Mouse (Mus musculus) left cerebral cortex, postnatal 4 days (tissue): ENCODE measurements around the gene Cd28. TPM values are rescaled to one million over a fixed set of nuclear protein-coding genes. Genes with fewer than 3 reads are reported as not detected.

Experiments
- DNase-seq: peaks from one replicate; pipeline ENCODE4 v3.0.0-alpha.2; 2022
- intact Hi-C: fragments of 180-260 bp; cut with DNase I; formaldehyde crosslinking; loops from one replicate; pipeline ENCODE4 v1.15.1; 2025
- total RNA-seq, 2 experiments: library from RNA; stranded (reverse); gene quantifications; 2 replicates each; pipeline ENCODE4 v1.2.3; 2021

Gene Cd28
- total RNA-seq: under 1 TPM in 1 of 2 experiments, not detected in 1; 0.12 TPM

DNA sequence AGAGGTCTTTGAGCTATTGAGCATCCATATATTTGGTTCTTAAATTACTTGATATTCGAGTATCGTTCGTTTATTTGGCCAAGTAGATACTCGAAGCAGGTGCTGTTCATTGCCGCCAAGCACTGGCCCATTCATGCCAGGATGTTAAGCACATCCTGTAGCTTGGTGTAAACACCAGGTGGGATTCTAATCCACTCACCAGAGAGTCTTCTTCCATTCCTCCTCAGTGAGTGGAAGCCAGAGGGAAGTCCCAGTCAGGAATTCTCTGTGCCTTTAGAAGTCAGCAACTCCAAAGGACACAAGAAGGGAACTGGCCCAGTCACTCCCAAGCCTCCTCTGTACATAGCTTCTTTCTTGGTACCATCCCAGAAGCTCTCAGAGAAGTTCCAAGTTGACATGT is at the start of gene Cd28:
TSS of gene Cd28 (plus strand) at position 234 of the 400 bp plus-strand sequence.
- intact Hi-C loops: no loop called here
- DNase-seq: no peak

DNA sequence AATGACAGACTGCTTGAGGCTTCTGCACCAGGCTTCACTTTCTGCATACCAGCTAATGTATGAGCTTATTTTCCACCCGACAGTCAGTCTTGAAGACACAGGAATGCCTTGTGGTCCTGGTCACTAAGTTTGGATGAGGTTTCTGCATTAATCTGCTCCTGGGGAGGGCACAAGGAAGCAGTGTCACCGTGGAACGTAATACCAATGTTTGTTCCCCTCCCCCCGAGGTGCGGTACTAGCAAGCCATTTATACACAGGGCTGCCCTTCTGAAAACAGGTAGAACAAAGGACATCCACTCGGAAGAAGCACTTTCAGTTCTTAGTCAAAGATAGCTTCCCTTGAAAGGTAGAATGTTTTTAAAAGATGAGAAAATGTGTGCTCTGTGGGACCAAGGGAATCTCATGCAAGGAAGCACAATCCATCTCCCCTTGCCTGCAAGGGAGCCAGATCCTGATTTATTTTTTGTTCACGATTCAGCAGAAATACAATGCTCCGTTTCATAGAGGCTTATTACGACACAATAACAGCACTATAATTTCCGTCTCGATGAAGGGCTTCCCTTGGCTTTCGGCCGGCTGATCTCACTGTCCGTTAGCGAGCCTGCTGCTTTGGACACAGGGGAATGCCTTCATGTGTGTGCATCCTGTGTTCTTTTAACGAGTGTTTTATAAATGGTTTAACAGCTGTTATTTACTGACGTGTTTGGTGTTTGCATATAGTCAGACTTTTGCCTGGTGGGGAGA is 48.6 kb upstream of the Cd28 start:
- DNase-seq: peak; percentile 44
- intact Hi-C loops: no loop called here

DNA sequence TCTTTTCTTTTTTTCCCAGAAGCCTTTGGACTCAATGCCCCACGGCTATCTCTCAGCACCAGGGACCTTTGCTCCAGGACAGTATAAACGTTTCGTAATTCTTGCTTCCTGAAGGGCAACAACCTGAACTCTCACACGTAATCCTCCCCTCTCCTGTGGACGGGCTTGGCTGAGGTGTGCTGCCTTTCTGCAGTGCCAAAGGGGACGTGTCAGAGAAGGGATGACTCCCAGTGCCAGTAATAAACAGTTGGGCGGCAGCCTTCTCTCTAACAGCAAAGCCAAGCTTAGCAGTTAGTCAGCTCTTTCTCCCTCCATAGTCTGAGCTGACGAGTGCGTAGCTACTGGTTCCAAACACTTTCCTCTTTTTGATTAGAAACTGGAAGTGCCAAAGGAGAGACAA is 47.6 kb upstream of the Cd28 start:
- intact Hi-C loops: no loop called here
- DNase-seq: no peak

DNA sequence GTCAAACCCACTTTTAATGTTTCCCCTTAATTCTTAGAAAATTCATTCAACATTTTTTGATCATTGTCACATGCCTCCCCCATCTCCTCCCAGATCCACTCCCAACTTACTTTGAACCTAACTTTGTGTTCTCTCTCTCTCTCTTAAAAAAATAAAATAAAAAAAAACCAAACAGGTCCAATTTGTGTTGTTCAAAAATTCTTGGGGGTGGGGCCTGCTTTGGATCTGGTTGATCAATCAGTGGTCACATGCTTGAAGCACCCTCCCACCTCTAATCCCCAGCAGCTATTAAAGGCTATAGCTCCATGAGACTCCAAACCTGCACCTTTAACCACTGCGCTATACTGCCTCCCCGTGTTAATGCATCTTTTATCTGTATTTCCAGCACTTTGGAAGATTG is 46.9 kb upstream of the Cd28 start:
- DNase-seq: no peak
- intact Hi-C loops: no loop called here

DNA sequence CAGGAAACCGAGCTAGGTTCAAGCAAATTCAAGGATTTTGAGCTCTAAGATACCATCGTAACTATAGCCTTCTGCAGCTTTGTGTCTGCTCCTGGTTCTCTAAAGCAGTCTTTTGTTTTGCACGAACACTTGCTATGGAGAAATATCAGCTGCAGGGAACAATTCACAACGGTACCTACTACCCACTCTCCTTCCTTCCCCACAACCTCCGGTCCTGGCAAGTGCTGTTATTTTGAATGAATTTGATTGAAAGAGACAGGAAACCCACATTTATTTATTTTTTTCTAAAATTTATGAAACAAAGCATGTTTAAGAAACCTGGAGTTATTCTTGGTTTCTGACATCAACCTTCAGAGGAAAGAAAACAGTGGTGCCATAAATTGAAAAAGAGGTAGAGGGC is 46.4 kb upstream of the Cd28 start:
- intact Hi-C loops: no loop called here
- no peak for DNase-seq

DNA sequence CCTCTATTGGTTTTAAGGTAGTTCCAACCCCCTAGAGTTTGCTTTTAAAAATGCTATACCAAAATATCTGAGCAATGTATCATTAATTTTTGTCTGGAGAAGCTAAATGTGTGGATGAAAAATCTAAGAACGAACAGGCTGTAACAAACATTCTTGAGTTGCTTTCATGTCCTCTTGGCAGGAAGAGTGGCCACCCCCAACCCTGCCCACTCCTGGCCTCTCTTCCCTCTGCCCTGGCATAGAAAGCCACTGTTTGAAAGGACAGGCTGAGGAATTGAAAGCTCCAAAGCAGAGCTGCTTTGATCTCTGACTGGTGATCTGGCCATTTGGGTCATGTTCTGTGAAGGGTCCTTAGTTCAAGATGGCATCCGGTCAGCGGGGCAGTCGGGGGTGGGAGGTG is 32.8 kb upstream of the Cd28 start:
- no peak for DNase-seq
- intact Hi-C loops: no loop called here

DNA sequence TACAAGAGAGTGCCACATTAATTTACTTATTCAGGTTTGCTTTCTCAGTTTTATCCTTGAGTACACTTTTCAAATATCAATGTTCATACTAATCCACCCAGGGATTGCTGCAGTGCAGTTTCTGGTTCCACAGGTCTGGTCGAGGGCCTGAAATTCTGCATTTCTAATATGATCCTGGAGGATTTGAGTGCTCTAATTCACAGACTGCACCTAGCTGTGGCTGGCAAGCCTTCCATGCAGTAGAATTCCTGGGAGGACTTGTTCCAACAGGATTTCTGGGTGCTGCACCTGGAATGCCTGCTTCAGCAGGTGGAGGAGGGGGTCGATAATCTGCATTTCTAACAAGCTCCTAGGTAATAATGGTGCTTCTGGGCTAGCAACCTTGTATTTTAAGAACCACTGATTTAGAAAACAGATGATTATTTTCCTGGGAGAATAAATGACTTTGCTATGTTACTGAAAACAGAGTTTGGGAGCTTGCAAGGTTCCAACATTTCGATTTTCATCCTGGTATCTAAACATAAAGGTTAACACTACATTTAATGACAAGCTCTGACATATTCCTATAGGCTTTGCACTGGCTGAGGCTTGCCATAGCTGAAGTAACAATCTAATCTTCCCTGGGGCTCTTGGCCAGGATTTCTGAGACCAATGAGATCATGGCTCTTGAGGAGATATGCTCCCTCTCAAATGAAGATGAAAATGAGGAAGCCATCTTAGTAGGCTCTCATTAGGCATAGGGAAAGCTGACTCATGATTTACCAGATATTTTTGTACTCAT is 20.3 kb upstream of the Cd28 start:
- DNase-seq: no peak
- intact Hi-C loops: no loop called here

DNA sequence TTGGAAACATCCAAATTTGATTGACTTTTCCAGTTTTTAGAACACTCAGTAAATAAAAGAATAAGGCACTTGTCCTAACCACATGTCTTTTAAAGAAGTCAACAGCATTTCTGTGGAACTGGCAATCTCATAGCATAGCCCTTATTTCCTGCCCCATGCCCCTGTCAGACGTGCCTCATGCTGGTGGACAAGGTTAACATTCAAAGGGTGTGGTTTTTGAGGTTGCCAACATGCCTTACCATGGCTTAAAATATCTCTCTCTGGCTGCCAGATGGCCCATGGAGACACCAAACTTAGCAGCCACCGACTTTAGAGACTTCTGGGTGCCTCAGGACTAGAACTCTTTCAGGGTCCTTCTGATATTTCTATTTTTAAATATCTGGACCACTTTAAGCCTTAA is 14.0 kb upstream of the Cd28 start:
- intact Hi-C loops: no loop called here
- no peak for DNase-seq

DNA sequence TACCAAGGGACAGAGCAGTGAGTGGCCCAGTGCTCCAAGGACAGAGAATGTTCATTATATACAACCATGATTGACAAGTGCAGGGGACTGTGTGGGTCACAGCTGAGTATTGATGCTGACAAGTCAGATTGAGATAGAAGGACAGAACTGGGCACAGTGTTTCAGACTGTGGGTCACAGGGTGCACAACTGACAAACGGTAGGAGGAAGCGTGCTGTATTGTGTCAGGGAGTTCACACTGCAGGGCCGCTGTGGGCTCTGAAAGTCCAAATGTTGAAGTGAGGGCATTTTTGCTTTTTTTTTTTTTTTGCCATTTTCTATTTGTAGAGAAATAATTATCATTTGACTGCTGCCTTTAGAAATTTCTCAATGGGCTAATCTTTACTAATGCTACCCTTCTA is 3.4 kb upstream of the Cd28 start:
- intact Hi-C loops: no loop called here
- DNase-seq: no peak

DNA sequence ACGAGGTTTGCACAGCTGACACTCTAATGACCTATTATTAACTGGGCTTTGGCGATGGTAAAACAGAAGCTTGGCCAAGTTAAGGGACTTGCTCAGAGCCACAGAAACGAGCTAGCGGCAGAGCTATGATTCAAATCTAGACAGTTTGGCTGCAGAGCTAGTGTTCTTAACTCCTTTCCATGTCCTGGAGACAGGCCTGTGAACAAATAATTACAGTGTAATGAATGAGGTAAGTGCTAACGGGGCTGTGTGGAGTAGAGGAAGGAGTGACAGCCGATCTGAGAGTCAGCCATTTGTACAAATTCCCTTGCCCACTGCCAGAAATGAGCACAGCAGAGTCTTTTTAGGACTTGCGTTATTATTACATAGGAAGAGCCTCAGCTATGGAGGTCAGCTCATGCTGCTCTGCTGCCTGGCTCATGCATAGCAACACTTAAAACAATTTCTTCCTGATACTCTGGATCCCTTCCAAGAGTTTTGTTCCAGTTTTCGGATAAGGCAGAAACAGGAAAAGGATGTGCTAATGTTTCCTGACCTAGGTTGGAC is 876 bp upstream of the Cd28 start:
- DNase-seq: no peak
- intact Hi-C loops: no loop called here

DNA sequence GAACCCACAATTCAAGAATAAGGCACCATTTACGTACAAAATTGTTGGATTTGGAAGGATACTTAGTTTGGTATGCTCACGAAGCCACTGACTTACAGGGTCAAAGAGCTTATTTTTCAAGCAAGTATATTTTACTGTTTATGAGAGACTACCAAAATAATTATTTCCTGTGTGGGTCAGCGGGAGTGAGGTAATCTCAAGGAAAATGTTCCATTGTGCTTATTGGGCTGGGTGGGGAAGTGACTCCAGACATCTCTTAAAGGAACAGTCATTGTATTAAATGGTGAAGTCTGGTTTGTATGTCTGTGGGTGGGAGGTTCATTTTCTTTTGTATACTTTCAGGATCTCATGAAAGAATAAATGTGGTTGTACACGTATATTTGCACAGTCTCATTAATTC is 2.0 kb downstream of the Cd28 start:
- DNase-seq: no peak
- intact Hi-C loops: no loop called here

DNA sequence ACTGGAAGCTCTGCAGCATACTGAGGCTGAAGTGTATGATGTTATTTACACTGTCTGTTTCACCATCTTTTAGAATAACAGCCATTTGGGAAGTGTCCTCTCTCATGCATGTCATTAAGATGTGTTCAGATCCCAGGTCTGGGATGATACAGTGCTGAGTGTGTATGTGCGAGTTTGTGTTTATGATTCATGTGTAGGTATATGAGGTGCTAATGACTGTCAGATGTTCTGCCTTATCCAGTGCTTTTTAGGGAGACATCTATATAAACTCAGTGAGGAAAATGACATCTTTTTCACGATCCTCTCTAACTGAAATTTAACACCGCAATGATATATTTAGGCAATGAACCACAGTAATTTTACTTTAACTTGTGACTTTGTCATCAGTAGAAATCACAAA is 7.0 kb downstream of the Cd28 start:
- intact Hi-C loops: no loop called here
- DNase-seq: no peak

DNA sequence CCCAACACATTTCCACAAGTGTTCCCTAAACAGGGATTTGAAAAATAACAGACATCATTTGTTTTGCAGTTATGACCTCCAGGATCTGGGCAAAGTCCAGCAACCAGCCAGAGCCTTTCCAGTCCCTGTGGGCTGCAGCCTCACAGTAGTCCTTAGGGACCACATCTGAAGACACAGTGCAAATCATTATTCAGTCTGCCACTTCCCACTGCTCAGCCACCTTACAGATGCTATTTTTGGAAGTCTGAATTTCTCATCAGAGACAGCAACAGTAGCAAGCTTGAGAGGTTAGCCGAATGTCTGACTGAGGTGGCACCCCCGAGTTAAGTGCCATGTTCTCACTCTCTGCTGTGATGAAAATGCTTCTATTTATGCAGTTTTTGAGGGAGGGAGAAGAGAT is 15.3 kb downstream of the Cd28 start:
- intact Hi-C loops: no loop called here
- no peak for DNase-seq

DNA sequence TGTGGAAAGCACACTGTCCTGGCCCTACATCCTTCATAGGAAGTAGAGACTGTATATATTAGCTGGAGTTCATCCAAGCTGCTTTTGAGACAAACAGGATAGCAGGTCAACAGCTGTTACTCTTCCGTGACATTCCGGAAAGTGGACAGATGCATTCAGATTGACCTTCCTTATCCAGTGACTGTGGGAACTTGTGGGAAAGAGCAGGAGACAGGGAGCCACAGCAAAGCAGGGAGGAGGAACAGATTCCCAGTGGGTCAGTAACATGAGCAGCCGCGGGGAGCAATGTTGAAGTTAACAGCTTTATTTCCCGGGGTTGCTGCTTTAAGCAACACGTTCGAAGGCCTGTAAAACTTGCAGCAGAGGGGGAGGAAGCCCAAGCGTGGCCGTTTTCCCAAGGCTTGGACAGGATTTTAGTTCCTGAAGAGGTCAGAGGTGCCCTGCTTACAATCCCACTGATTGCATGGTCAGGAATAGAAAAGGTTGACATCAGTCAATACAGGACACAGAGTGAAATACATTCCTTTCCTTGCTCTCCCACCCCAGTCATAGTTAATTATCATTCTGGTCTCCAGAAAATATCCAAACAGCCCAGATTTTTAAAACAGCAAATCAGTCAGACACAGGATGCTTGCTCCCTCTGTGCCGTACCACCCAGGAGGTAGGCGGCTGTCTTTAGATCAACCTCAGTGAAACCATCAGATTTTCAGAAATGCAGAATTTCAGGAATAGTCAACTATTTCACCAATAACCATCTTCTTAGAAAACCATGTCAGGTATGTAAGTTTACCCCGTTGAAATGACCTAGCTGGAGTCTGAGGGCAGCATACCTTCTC is 18.7 kb downstream of the Cd28 start:
- intact Hi-C loops: no loop called here

DNA sequence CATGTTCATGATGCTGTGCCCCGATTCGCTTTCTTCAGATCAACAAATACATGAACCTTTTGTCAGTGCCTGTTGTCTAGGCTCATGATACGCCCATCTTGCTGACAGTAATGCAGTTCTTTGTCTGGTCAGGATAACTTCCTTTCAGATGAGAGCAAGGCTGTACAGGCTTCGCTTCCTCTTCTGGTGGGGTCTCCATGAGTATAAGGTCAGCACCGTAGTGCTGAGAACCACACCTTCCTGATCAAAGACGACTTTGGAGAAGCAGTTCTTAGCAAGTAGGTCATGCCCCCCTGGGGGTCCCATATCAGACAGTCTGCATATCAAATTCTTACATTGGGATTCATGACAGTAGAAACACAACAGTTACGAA is 19.3 kb downstream of the Cd28 start:
- no peak for DNase-seq
- intact Hi-C loops: no loop called here

More for the DNA sequence above, 18.7 kb downstream of the Cd28 start:
- DNase-seq: no peak

DNA sequence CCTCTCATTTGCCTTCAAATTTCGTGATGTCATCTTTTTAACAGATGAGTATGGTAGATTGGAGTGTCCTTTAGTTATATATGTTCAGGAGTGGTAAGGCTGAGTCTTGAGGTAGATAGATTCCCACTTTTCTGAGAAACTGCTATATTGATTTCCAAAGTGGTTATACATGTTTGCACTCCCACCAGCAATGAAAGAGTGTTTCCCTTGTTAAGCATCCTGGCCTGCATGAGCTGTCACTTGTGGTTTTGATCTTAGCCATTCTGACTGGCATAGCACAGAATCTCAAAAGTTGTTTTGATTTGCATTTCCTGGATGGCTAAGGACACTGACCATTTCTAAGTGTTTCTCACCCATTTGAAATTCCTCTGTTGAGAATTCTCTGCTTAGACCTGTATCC is 27.7 kb downstream of the Cd28 start:
- intact Hi-C loops: no loop called here

DNA sequence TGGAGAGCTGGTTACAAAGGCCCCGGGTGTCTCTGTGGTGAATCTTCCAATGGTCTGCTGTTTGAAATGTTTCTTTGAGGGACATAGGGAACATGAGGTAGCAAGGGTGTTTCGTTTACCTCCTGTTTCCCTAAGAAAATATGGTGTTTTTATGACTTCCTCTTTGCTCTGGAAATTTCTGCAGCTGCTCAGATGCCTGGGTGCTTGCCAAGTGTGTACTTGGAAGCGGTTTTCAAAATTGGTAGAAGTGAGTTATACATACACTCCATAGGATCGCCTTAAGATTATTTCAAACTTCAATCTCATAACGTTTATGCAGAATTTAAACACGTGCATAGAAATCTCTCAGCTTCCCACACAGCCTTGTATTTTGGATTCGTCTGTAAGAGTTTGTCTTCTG is 29.1 kb downstream of the Cd28 start:
- no peak for DNase-seq
- intact Hi-C loops: no loop called here

More for the DNA sequence above, 27.7 kb downstream of the Cd28 start:
- no peak for DNase-seq

DNA sequence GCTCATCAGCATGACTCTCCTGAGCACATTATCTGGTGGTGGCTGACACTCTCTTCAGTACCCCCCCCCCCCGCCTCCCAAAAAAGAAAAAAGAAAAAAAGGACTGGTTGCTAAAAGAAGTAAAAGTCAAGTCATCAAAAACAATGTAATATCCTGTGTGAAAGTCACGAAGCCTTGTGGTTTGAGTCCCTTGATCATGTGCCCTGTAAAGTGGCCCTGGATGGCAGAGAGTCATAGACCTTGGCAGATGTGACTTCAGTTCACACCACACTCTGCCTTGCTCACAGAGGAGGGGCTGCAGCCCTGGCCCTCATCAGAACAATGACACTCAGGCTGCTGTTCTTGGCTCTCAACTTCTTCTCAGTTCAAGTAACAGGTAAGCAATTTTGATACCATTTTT is 29.6 kb downstream of the Cd28 start:
- intact Hi-C loops: no loop called here
- DNase-seq: no peak

DNA sequence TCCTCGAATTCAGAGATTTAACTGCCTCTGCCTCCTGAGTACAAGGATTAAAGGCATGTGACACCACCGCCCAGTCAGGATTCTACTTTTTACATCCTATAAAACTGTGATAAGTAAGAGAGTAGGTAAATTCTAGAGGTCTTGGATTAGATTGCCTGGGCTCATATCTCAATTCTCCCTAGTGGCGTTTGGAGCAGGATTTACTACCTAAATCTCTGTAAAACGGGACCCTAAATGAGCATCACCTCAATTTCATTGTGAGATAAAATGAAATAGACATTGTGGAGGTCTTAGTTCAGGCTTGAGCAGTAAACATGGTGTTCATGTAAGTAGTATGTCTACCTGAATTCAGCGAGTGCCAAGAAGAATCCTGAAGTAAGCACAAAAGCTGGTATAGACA is 30.3 kb downstream of the Cd28 start:
- intact Hi-C loops: no loop called here
- no peak for DNase-seq

DNA sequence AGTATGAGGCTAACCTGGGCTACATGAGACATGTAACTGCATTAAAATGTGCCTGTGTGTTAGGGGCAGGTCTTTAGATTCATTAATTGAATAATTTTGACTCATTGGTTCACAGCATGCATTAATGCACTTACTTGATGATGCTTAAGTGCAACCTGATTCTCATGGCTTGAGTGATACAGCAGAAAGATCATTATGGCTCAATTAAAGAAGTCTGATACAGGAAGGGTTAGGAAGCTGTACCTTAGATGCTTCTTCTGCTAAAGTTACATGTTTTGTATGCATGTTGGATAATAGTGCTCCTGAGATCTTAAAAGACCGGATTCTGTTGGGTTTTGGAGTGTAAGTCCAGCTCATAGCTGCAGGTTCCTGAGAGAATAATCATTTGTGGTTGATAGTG is 31.7 kb downstream of the Cd28 start:
- no peak for DNase-seq
- intact Hi-C loops: no loop called here

DNA sequence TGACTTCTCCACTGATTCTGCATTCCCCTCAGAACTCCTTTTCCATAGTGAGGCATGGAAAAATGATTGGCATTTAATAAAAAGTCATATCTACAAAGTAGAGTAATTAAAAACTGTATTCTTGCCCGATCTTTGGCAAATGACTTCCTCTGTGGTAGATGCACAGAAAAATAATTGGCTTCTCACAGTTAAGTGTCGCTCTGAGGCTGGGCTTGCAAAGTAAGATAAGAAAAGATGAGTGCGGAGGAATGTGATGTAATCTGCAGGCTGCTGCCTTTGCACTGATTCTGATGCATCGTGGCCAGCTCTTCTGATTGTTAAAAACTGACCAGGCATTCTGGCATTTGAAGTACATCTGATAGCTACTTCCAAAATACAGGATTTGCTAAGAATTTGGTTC is 32.3 kb downstream of the Cd28 start:
- intact Hi-C loops: no loop called here
- no peak for DNase-seq
